Mouse (Mus musculus) C2C12 (cell line): ENCODE results near the gene Nexn.

Experiments used
- CEBPB ChIP-seq: IDR thresholded peaks from one replicate; pipeline ENCODE4 v1.6.1; 2011; ENCODE audit warnings: low read depth, mild to moderate bottlenecking, control low read depth, moderate library complexity
- CTCF ChIP-seq: IDR thresholded peaks from one replicate; pipeline ENCODE4 v1.5.1; 2011; ENCODE audit not compliant: control insufficient read depth, insufficient read depth, insufficient read length
- MAX ChIP-seq: IDR thresholded peaks from one replicate; pipeline ENCODE4 v1.6.1; 2011; ENCODE audit warnings: mild to moderate bottlenecking, control low read depth
- USF1 ChIP-seq: IDR thresholded peaks from one replicate; pipeline ENCODE4 v1.6.1; 2011; ENCODE audit warnings: low read depth, mild to moderate bottlenecking, control low read depth, moderate library complexity

DNA sequence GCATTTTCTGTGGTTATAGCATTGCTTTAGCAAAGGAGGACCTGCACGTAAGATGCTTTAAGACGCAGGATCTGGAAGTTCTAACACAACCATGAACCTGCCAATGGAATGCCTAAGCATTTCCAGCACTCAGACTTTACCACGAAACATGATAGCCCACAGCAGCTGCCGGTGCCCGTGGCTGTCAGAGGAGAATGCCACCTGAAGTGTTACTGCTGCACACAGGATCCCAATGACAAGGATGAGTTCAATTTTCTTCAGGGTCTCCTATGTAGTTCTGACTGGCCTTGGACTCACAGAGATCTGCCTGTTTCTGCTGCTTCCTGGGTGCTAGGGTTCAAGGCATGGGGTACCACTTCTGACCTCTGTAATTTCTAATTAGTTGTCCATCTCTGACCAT, 18.6 kb upstream of the Nexn start:
- no peak for TF ChIP-seq CTCF
- no peak for TF ChIP-seq CEBPB
- no peak for TF ChIP-seq USF1
- no peak for TF ChIP-seq MAX
